Mouse (Mus musculus): ENCODE measurements around the gene Parp4. TPM values are rescaled to one million over a fixed set of nuclear protein-coding genes. Genes with fewer than 3 reads are reported as not detected.
A peak's percentile ranks its signal among the peaks of the same experiment; 100 is the strongest.

Parp4 gene
- polyA plus RNA-seq, 1 experiment from 2014 or later, result 28.3 TPM

GRCm38 (mm10) chr14:56667969-56668802 lies 92.8 kb downstream of the Parp4 start, which contains the start of gene Mphosph8:
Gene Mphosph8, plus strand, starts transcription at chr14:56668248.
- TF ChIP-seq CTCF (IDR thresholded peaks at IDR 0.05), result no peak
- DNase-seq (ENCODE audit: low read depth, low spot score) (peak; percentile 93), ATAC-seq (peak; percentile 98)
- POLR2A ChIA-PET, result no interaction called here
- no peaks in the 10 kb centered on the region for H3K27me3 ChIP-seq
- CTCF ChIA-PET, result no interaction called here
- in situ Hi-C loops (cut with MboI; ENCODE audit: low pct_unique_long_range_greater_than_20kb), result no loop called here

- TF ChIP-seq CTCF (IDR thresholded peaks at IDR 0.05), result no peak
- H3K27me3 ChIP-seq, result no peaks in the 10 kb centered on the region
- in situ Hi-C loops (cut with MboI; ENCODE audit: low pct_unique_long_range_greater_than_20kb), result no loop called here
- ChIA-PET CTCF (no interaction called here), POLR2A (no interaction called here)
- ATAC-seq (no peak), DNase-seq (ENCODE audit: low read depth, low spot score) (no peak)
Observed at GRCm38 (mm10) chr14:56669046-56669620, 93.7 kb downstream of the Parp4 start.

GRCm38 (mm10) chr14:56685426-56685825 lies 110.0 kb downstream of the Parp4 start:
- no peak for TF ChIP-seq CTCF (IDR thresholded peaks at IDR 0.05)
- DNase-seq (ENCODE audit: low read depth, low spot score), result no peak
- ChIA-PET CTCF (no interaction called here), POLR2A (interaction anchor here (1.3 kb wide), 1 partner anchor 18 kb away, joined by 3 read pairs; no protein-coding TSS in a partner anchor)
- no peak for ATAC-seq
- in situ Hi-C loops (cut with MboI; ENCODE audit: low pct_unique_long_range_greater_than_20kb), result no loop called here
- H3K27me3 ChIP-seq, result no peaks in the 10 kb centered on the region

DNA sequence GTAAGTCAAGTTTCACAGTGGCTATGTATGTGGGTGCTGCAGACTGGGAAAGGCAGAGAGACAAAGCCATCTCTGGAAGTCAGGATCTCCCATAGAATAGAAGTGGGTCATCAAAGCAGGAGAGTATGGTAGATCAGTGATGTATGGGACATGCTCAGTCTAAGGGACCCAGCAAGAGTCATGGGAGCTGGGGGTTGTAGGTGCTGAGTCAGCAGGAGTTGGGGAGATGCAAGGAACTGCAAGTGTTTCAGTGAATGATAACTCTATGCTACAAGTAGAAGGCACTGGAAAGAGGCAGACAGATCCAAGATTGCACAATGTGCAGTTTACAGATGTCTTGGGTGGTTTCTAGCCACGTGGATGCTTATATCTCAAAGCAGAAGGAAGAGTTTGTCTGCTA lies 113.7 kb downstream of the Parp4 start:
- DNase-seq (ENCODE audit: low read depth, low spot score), result no peak
- TF ChIP-seq CTCF (IDR thresholded peaks at IDR 0.05), result no peak
- in situ Hi-C loops (cut with MboI; ENCODE audit: low pct_unique_long_range_greater_than_20kb), result no loop called here
- ChIA-PET POLR2A (no interaction called here), CTCF (interaction anchor here (1.2 to 1.8 kb wide), 3 partner anchors 12 to 87 kb away, joined by 3 to 5 read pairs (median 4); no protein-coding TSS in a partner anchor)
- no peak for ATAC-seq
- H3K27me3 ChIP-seq, result no peaks in the 10 kb centered on the region

DNA sequence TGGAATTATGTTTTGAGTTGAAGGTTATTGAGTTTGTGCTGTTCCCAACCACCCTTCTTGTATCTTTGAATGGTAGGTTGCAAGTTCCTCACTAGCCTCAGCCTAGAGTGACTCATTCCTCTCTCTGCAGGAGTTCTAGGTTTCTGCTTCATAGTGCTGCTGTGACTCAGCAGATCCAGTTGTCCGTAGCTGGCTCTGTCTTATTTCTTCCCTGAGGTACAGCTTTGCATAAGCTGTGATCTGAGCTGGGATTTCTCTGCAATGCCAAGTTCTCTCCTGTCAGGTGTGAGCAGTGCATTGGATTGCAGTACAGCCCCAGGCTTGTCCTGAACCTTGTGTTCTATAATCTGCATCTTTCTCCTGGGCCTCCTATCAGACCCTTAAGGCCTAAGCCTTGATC lies 114.3 kb downstream of the Parp4 start:
- peak; percentile 63 for DNase-seq (ENCODE audit: low read depth, low spot score)
- CTCF ChIA-PET, result interaction anchor here (1.2 to 2.0 kb wide), 4 partner anchors 12 to 86 kb away, joined by 3 to 5 read pairs (median 4); no protein-coding TSS in a partner anchor
- POLR2A ChIA-PET, result no interaction called here
- no peaks in the 10 kb centered on the region for H3K27me3 ChIP-seq
- in situ Hi-C loops (cut with MboI; ENCODE audit: low pct_unique_long_range_greater_than_20kb), result no loop called here
- no peak for TF ChIP-seq CTCF (IDR thresholded peaks at IDR 0.05)
- ATAC-seq, result peak; percentile 99

- no peaks in the 10 kb centered on the region for H3K27me3 ChIP-seq
- TF ChIP-seq CTCF (IDR thresholded peaks at IDR 0.05), result no peak
- in situ Hi-C loops (cut with MboI; ENCODE audit: low pct_unique_long_range_greater_than_20kb), result no loop called here
- DNase-seq (ENCODE audit: low read depth, low spot score) (no peak), ATAC-seq (no peak)
- POLR2A ChIA-PET, result no interaction called here
- CTCF ChIA-PET, result interaction anchor here (1.7 to 1.9 kb wide), 2 partner anchors 17 to 45 kb away, joined by 4 to 7 read pairs; no protein-coding TSS in a partner anchor
Observed at GRCm38 (mm10) chr14:56695495-56695894, 120.1 kb downstream of the Parp4 start.

- no peaks in the 10 kb centered on the region for H3K27me3 ChIP-seq
- ATAC-seq, result no peak
- POLR2A ChIA-PET, result no interaction called here
- TF ChIP-seq CTCF (IDR thresholded peaks at IDR 0.05), result no peak
- CTCF ChIA-PET, result no interaction called here
- no peak for DNase-seq (ENCODE audit: low read depth, low spot score)
- in situ Hi-C loops (cut with MboI; ENCODE audit: low pct_unique_long_range_greater_than_20kb), result no loop called here
Observed at GRCm38 (mm10) chr14:56697836-56698235, 122.4 kb downstream of the Parp4 start.

GRCm38 (mm10) chr14:56702644-56703043 lies 127.2 kb downstream of the Parp4 start:
- in situ Hi-C loops (cut with MboI; ENCODE audit: low pct_unique_long_range_greater_than_20kb), result no loop called here
- ATAC-seq (no peak), DNase-seq (ENCODE audit: low read depth, low spot score) (no peak)
- TF ChIP-seq CTCF (IDR thresholded peaks at IDR 0.05), result no peak
- ChIA-PET CTCF (no interaction called here), POLR2A (no interaction called here)
- no peaks in the 10 kb centered on the region for H3K27me3 ChIP-seq

DNA sequence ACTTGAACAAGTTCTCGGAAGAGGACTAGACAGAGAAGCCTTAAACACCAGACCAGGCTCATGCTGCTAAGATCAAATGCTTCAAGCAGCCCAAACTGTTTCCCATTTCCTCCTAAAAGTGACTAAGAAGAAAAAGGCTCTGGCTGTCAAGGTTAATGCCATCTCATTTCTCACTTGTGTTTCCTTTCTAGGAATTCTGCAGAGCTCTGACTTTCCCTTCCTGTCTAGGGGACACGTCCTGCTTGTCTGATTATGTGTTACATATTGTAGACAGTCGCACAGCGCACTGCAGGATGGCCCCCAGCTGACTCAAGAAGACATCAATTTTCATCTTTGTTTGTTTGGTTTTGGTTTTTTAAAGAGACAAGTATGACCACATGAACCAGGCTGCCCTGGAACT lies 130.3 kb downstream of the Parp4 start:
- ChIA-PET POLR2A (interaction anchor here (1.3 kb wide), 1 partner anchor 10 kb away, joined by 3 read pairs; no protein-coding TSS in a partner anchor), CTCF (no interaction called here)
- TF ChIP-seq CTCF (IDR thresholded peaks at IDR 0.05), result no peak
- DNase-seq (ENCODE audit: low read depth, low spot score) (no peak), ATAC-seq (no peak)
- H3K27me3 ChIP-seq, result no peaks in the 10 kb centered on the region
- in situ Hi-C loops (cut with MboI; ENCODE audit: low pct_unique_long_range_greater_than_20kb), result no loop called here

Other genes starting within 250 kb of the Parp4 start
- gene Atp12a, start 210.6 kb upstream of the Parp4 start, polyA plus RNA-seq (2021), result not detected
- not detected for gene Rnf17, start 173.0 kb upstream of the Parp4 start, polyA plus RNA-seq (2021)
- 13.1 TPM for gene Cenpj, start 194 bp upstream of the Parp4 start, polyA plus RNA-seq (2021)
- gene Mphosph8, start 92.6 kb downstream of the Parp4 start, polyA plus RNA-seq (2021), result 38.7 TPM
- 62.8 TPM for gene Pspc1, start 202.7 kb downstream of the Parp4 start, polyA plus RNA-seq (2021)
- gene Zmym5, start 236.1 kb downstream of the Parp4 start, polyA plus RNA-seq (2021), result 34.9 TPM